Mouse (Mus musculus) stomach, embryonic 16.5 days (tissue): ENCODE data around the gene Plin1. TPM values are rescaled to one million over a fixed set of nuclear protein-coding genes. Genes with fewer than 3 reads are reported as not detected.

Experiments used
- ATAC-seq: fragments of 200-750 bp; cut with Nextera tagmentation; 2 replicates; pipeline ENCODE4 v1.8.0; 2017; ENCODE audit warnings: moderate number of reproducible peaks, moderate TSS enrichment; ENCODE audit not compliant: insufficient read depth, low FRiP score
- H3K27ac ChIP-seq: fragments of 300-500 bp; sonication (generic); 2 replicates; pipeline ENCODE4 v1.5.1; 2014; ENCODE audit warnings: low read length
- H3K27me3 ChIP-seq: fragments of 300-500 bp; sonication (generic); 2 replicates; pipeline ENCODE4 v1.6.1; 2014; ENCODE audit warnings: low read length, control low read depth, mixed read lengths; ENCODE audit not compliant: control insufficient read depth, insufficient read depth
- H3K36me3 ChIP-seq: fragments of 300-500 bp; sonication (generic); 2 replicates; pipeline ENCODE4 v1.6.1; 2014; ENCODE audit warnings: low read length; ENCODE audit not compliant: control insufficient read depth, insufficient read depth
- H3K4me1 ChIP-seq: fragments of 300-500 bp; sonication (generic); 2 replicates; pipeline ENCODE4 v1.6.1; 2014; ENCODE audit warnings: low read length, control low read depth, mixed read lengths; ENCODE audit not compliant: control insufficient read depth, insufficient read depth
- H3K4me2 ChIP-seq: fragments of 300-500 bp; sonication (generic); 2 replicates; pipeline ENCODE4 v1.6.1; 2014; ENCODE audit warnings: low read depth, low read length, mixed read lengths
- H3K4me3 ChIP-seq: fragments of 300-500 bp; sonication (generic); replicated peaks from 2 replicates; pipeline ENCODE4 v1.5.1; 2014; ENCODE audit warnings: mild to moderate bottlenecking, low read length
- H3K9ac ChIP-seq: fragments of 300-500 bp; sonication (generic); 2 replicates; pipeline ENCODE4 v1.6.1; 2014; ENCODE audit warnings: low read length
- H3K9me3 ChIP-seq: fragments of 300-500 bp; sonication (generic); replicated peaks from 2 replicates; pipeline ENCODE4 v1.6.1; 2016; ENCODE audit warnings: low read length, control low read depth; ENCODE audit not compliant: control insufficient read depth
- WGBS: fragments of 180-500 bp; shearing (Covaris S2); extraction: QIAGEN DNeasy Blood & Tissue Kit; methylation state at CpG from one replicate; pipeline ENCODE4 v1.1.7; 2014; 5-methylcytosine and 5-hydroxymethylcytosine counted together
- polyA plus RNA-seq: library from polyadenylated mRNA; unstranded; fragments of >200 nt; fragmentation: Nextera tagmentation; extraction: Ambion mirVana; gene quantifications from 2 replicates; pipeline ENCODE4 v1.2.1, GENCODE M21; 2015

Plin1 gene
- polyA plus RNA-seq, 1 experiment from 2014 or later, result not detected

DNA sequence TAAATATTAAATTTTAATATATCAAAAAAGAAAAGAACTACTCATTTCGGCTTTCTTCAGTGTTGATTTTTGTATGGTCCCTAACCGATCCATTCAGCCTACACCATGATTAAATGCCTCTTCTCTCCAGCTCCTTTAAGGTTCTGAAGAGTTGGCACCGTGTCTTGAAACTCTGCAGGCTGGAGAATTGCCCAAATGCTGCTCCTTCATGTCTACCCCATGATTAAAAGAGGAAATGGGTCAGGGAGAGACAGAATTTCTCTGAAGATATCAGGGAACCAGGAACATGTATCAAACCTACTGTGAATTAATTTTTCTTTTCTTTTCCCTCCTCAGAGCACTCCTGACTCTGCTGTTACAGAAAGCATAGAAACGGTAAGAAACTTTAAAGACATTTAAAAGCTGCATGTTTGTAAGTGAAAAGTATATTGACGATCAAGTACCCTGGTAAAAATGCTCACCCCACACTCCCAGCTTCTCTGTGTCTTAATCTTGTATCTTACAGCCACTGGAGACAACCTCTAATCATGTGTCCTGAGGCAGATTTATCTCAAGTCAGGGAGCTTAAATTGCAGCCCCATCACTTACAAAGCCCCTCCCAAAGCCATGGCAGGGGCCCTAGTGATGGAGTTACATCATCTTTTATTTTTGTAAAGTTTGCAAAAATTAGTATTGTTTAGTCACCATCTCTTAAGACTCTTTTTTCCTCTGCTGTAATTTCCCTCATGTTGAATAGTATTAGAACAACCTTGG lies 28.6 kb upstream of the Plin1 start:
- 79% methylated on average over 5 of the region's 5 CpGs for WGBS

DNA sequence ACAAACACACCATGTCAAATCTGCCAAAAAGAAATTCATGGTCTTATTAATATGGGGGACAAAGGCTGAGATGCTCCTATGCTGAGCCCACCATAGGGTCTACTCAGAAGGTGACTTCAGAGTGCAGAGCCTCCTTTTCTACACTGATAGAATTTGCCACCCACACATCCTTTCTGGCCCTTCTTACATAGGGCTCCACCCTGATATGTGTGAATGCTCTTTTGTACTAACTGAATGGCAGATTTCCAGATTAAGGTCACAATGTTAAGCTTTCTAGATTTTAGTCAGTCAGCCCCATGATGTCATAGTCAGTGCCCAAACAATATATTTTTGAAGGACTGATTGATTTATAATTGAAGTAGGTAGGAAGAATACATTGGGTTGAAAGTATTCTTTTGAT lies 27.1 kb upstream of the Plin1 start:
- no peaks in the 10 kb centered on the region for H3K36me3 ChIP-seq
- H3K9ac ChIP-seq, result no peak overlapping the region
- H3K4me1 ChIP-seq, result no peaks in the 10 kb centered on the region
- H3K27me3 ChIP-seq, result no peaks in the 10 kb centered on the region
- ATAC-seq, result no peak
- H3K27ac ChIP-seq, result no peak overlapping the region
- H3K4me3 ChIP-seq, result no peak overlapping the region
- H3K9me3 ChIP-seq, result no peaks in the 10 kb centered on the region
- no peak overlapping the region for H3K4me2 ChIP-seq

More for the DNA sequence above, 28.6 kb upstream of the Plin1 start:
- no peaks in the 10 kb centered on the region for H3K4me1 ChIP-seq
- no peaks in the 10 kb centered on the region for H3K36me3 ChIP-seq
- no peak overlapping the region for H3K4me2 ChIP-seq
- no peak overlapping the region for H3K27ac ChIP-seq
- no peak for ATAC-seq
- no peak overlapping the region for H3K9ac ChIP-seq
- no peak overlapping the region for H3K4me3 ChIP-seq
- no peaks in the 10 kb centered on the region for H3K27me3 ChIP-seq
- no peaks in the 10 kb centered on the region for H3K9me3 ChIP-seq

DNA sequence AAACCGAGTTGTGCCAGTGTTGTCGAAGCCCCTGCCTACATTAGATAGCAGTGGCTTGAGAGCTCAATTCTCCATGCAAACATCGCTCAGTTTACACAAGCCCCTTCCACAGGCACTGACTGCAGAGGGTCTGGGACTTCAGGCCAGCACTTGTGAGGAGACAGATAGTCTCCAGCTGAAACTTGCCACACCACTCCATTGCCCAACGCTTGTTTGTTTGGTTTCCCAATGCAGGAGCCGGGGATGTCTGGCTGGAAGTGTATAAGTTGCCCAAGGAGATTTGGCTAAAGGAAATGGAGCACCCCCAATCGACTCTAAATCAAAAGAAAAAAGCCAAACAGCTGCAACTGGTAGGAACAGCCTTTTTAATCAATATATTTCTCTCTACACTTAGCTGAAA lies 25.5 kb upstream of the Plin1 start:
- no peaks in the 10 kb centered on the region for H3K36me3 ChIP-seq
- no peaks in the 10 kb centered on the region for H3K27me3 ChIP-seq
- H3K4me3 ChIP-seq, result no peak overlapping the region
- ATAC-seq, result no peak
- H3K4me2 ChIP-seq, result no peak overlapping the region
- no peak overlapping the region for H3K9ac ChIP-seq
- no peaks in the 10 kb centered on the region for H3K9me3 ChIP-seq
- H3K27ac ChIP-seq, result no peak overlapping the region
- no peaks in the 10 kb centered on the region for H3K4me1 ChIP-seq
- WGBS, result 42% methylated on average over 6 of the region's 6 CpGs

DNA sequence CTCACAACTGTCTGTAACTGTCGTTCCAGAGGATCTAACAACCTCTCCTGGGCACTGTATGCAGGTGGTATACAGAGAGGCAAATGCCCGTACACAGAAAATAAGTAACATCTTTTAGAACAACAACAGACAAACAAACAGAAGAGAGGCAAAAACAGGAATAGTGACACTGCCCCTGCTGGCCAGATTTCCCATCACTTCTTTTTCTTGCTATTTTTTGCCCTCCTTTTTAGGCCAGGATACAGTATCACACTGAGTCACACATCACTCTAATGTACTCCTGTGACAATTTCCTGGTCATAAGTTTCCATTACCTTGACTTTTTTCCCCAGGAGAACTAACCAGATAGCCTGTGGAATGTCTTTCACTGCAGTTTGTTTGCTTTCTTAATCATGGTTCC lies 23.6 kb upstream of the Plin1 start:
- Histone ChIP-seq H3K9ac (no peak overlapping the region), H3K36me3 (no peaks in the 10 kb centered on the region), H3K9me3 (no peaks in the 10 kb centered on the region), H3K27me3 (no peaks in the 10 kb centered on the region), H3K4me3 (no peak overlapping the region), H3K4me1 (no peaks in the 10 kb centered on the region), H3K27ac (no peak overlapping the region), H3K4me2 (no peak overlapping the region)
- 39% methylated on average over 2 of the region's 2 CpGs for WGBS
- no peak for ATAC-seq

- WGBS, result 78% methylated on average over 6 of the region's 6 CpGs
- no peak overlapping the region for H3K9ac ChIP-seq
- no peaks in the 10 kb centered on the region for H3K27me3 ChIP-seq
- H3K4me1 ChIP-seq, result no peaks in the 10 kb centered on the region
- no peak for ATAC-seq
- no peaks in the 10 kb centered on the region for H3K36me3 ChIP-seq
- H3K9me3 ChIP-seq, result no peaks in the 10 kb centered on the region
- no peak overlapping the region for H3K4me2 ChIP-seq
- no peak overlapping the region for H3K4me3 ChIP-seq
- H3K27ac ChIP-seq, result no peak overlapping the region
Observed at GRCm38 (mm10) chr7:79749511-79749910, 16.8 kb upstream of the Plin1 start.

GRCm38 (mm10) chr7:79747659-79748058 lies 15.0 kb upstream of the Plin1 start:
- ATAC-seq, result no peak
- Histone ChIP-seq H3K27ac (no peak overlapping the region), H3K4me1 (peaks cover 5% of the 10 kb centered on the region), H3K9me3 (no peaks in the 10 kb centered on the region), H3K4me2 (no peak overlapping the region), H3K36me3 (no peaks in the 10 kb centered on the region), H3K4me3 (no peak overlapping the region), H3K27me3 (no peaks in the 10 kb centered on the region), H3K9ac (no peak overlapping the region)
- 78% methylated on average over 6 of the region's 6 CpGs for WGBS

DNA sequence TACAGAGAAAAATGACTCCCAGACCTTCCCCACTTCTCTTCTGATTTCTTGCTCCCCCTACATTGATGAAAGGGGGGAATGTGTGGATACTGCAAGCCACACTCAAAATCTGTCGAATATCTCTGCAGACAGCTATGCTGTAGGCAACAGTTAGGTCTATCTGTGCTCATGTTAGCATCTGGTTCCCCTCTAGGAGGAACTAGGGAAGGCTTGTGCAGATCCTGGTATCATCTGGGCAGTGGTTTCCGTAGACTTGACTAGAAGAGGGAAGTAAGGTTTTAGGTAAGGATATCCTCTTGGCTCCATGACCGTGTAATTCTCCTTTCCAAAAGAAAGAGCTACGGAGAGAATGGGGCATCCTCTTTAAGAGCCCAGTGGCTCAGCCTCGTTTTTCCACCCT lies 11.9 kb upstream of the Plin1 start:
- 76% methylated on average over 5 of the region's 5 CpGs for WGBS
- ATAC-seq, result no peak
- H3K9me3 ChIP-seq, result no peaks in the 10 kb centered on the region
- H3K4me3 ChIP-seq, result no peak overlapping the region
- H3K27ac ChIP-seq, result no peak overlapping the region
- peaks cover 5% of the 10 kb centered on the region for H3K4me1 ChIP-seq
- no peaks in the 10 kb centered on the region for H3K36me3 ChIP-seq
- H3K27me3 ChIP-seq, result no peaks in the 10 kb centered on the region
- no peak overlapping the region for H3K4me2 ChIP-seq
- H3K9ac ChIP-seq, result no peak overlapping the region

DNA sequence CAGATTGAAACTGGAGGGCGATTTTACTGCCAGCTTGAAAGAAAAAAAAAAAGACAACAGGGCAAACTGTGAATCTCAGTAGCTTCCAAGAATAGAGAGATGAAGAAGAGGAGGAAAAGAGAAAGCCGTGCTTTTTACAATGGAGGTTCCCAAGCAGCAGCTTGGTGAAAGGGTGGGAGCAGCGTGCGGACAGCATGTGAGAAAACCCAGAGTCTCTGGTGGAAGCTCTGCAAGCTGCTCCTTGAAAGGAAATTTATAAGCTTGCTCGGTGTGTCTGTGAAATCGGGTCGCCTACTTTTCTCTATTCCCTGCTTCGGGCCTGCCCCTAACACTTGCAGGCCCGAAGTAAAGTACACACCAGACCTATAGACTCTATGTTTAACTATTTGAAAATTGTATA lies 11.3 kb upstream of the Plin1 start:
- 85% methylated on average over 9 of the region's 9 CpGs for WGBS
- Histone ChIP-seq H3K27ac (no peak overlapping the region), H3K36me3 (no peaks in the 10 kb centered on the region), H3K4me2 (no peak overlapping the region), H3K9ac (no peak overlapping the region), H3K27me3 (no peaks in the 10 kb centered on the region), H3K4me3 (no peak overlapping the region), H3K9me3 (no peaks in the 10 kb centered on the region), H3K4me1 (peaks cover 5% of the 10 kb centered on the region)
- no peak for ATAC-seq

DNA sequence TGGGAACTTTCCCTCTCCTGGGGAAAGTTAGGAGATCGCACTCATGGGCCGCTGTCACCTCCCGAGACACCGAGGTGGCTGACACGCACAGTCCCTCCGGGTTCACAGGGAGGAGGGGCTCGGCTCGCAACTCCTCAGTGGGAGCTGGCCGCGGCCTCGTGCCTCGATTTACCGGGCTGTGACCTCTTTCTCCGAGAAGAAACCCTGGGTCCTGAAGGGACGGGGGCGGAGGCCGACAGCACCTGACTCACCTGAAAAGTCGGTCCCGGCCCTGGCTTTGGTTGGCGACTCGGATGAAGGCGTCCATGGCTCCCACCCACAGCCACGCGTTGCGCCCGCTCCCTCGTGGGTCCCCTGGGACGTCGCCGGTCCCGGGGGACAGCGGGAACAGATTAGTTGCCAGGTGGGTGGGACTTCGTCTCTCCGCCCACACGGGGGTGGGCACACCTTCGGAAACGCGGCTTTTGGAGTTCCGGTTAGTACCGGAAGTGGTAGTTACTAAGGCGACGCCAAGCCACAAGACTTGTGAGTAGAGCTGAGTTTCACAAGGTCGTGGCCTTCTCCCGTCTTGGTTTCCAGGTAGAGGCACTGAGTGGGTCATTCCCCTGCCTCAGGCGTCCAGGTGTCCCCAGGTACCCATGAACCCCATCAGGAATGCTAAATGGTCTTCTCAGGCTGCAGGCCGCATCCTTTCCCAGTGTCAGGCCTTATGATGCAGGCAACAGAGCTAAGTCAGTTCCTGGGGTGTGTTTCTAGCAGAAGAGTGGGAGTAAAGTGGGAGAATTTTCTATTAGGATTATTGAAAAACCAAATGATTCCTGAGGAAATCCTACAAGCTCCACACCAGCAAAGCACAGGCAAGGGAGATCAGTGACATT lies 10.2 kb upstream of the Plin1 start, which contains the start of the genes Pex11a and Wdr93:
Pex11a (minus strand) TSS at position 473 of the 878 bp plus-strand sequence.
Wdr93 (plus strand) TSS at position 505 of the 878 bp plus-strand sequence.
- peak within 1 kb of the TSS; percentile 80 for H3K9ac ChIP-seq
- peak within 1 kb of the TSS; percentile 95 for H3K4me2 ChIP-seq
- ATAC-seq, result peak; percentile 92
- H3K4me1 ChIP-seq, result peaks cover 5% of the 10 kb centered on the region
- no peaks in the 10 kb centered on the region for H3K27me3 ChIP-seq
- peak within 1 kb of the TSS; percentile 83 for H3K4me3 ChIP-seq
- no peaks in the 10 kb centered on the region for H3K36me3 ChIP-seq
- no peaks in the 10 kb centered on the region for H3K9me3 ChIP-seq
- 2% methylated on average over 46 of the region's 46 CpGs for WGBS
- H3K27ac ChIP-seq, result no peak within 1 kb of the TSS
